Mouse (Mus musculus) CH12F3 (cell line): ENCODE results near the gene Wfikkn1.

Experiments
- in situ Hi-C: fragments of 300-500 bp; cut with MboI; formaldehyde crosslinking; loops from 2 replicates; pipeline ENCODE4 v1.14.3; 2020; ENCODE audit warnings: low sequenced_read_pairs

Gene Wfikkn1

DNA sequence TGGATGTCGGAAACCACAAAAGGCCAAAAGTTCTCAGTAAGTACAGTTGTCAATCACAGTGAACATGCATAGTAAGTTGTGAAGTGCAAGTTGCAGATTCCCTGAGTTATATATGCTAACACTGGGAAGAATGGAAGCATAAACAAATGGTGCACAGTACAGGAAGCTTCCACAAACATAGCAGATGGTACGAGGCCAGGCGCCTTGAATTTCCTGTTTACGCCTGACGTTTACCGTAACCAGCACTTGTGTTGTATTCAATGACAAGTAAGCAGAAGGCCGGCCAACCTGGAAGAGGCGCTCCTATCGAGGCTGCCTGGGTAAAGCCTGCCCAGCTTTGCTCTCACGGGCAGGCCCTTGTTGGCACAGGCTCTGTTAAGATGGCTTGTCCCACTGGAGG lies 6.8 kb upstream of the Wfikkn1 start:
- in situ Hi-C loops: loop anchor here (25.0 kb wide), 1 partner anchor 125 kb away; no protein-coding TSS in a partner anchor

DNA sequence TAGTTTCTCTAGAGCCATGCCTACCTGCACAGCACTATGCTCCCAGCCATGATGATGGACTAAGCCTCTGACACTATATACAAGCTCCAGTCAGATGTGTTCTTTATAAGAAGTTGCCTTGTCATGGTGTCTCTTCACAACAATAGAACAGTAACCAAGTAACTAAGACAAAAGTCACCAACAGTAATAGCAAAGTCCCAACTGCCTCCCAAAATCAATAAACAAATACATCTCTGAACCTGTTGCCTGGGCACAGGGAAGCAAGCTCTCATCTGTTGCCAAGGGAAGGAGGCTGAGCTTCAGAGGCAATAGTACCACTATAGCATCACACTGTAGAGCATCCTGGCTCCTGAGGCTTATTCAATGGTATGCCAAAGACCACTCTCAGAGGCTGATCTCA lies 6.1 kb upstream of the Wfikkn1 start:
- in situ Hi-C loops: loop anchor here (25.0 kb wide), 1 partner anchor 125 kb away; no protein-coding TSS in a partner anchor

DNA sequence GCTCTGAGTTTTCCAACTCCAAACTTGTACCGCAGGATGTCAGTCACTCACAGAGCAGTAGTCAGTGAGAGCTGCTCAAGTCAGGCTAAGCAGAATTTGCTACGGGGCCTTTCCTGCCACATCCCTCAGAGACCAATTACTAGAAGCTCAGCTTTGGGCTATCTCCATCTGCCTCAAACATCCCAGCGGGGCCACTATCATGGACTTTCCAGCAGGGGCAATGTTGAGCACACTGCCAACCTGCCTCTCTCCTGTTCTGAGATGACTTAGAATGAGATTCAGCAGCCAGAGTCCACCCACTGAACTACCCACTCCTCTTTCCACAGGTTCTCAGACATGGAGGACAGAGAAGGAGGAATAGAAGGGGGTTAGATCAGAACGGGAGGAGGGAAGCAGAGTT lies 5.0 kb upstream of the Wfikkn1 start:
- in situ Hi-C loops: loop anchor here (25.0 kb wide), 1 partner anchor 127 kb away; no protein-coding TSS in a partner anchor

DNA sequence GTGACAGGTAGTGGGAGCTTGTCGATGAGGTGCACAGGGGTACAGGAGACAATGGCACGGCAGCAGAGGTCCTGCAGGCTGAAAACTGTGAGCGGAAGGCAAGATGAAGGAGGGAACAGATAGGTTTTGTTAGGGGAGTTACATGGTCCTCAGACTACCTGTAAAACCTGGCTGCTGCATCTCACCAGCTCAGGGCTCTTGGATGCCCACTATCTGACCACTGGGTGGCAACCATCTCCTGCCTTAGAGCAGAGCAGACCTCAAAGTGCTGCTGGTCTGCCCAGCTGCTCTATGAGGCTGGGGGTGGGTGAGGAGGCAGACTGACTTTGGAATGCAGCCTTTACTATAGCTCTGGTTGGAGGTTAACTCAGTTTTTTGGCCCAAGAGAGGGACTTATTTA lies 3.2 kb upstream of the Wfikkn1 start:
- in situ Hi-C loops: loop anchor here (25.0 kb wide), 1 partner anchor 128 kb away; no protein-coding TSS in a partner anchor

DNA sequence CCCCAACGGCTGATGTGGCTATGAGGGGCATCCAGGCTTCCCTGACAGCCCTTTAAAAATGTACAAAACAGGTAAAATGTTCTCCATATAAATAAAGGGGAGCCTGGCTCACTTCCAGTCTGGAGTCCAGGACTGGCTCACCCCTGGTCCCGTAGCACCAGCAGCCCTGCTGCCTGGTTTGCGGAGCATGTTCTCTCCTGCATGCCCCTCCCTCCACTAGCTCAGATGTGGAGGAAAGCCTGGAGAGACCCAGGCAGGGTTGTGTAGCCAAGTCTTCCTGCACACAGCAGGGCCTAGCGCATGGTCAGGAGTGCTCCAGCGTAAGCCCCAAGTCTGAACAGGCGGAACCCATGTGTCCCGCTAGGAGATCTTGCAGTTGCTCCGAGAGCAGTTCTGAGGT lies 2.6 kb upstream of the Wfikkn1 start:
- in situ Hi-C loops: loop anchor here (25.0 kb wide), 1 partner anchor 129 kb away; no protein-coding TSS in a partner anchor

DNA sequence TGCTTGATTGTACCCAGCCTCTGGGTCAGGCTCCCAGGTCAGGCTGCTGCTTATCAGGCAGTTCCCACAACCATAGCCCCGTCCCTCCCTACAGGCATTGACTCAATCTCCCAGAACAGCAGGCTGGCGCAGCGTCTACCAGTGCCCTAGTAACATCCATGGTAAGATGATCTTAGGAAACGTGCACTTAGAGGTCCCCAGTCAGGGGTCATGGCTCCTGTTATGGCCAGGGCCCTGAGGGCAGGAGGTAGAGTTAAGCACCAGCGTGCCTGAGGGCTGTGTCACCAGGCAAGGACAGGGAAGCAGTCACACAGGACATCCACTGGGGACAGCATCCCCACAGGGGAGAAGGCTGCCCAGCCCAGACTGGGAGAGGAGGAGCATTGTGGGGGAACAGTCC lies 1.6 kb upstream of the Wfikkn1 start:
- in situ Hi-C loops: loop anchor here (25.0 kb wide), 1 partner anchor 130 kb away; no protein-coding TSS in a partner anchor

DNA sequence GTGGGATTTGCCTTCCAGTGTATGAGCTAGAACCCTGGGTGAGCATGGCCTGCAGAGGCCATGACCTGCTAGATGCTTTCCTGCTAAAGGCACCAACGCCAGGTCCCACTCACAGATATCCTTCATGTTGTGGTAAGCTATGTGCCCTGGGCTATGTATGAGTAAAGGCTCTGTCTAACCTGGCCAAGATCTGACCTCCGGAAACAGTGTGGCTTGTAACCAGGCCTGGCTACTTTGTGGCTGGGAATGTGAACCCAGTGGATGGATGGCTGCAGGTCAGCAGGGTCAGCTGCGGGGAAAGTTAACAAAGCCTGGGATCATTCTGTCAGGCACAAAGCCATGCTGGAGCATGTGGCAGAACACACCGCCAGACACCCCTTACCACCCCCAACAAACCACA lies 1.0 kb upstream of the Wfikkn1 start:
- in situ Hi-C loops: loop anchor here (25.0 kb wide), 1 partner anchor 131 kb away; no protein-coding TSS in a partner anchor

DNA sequence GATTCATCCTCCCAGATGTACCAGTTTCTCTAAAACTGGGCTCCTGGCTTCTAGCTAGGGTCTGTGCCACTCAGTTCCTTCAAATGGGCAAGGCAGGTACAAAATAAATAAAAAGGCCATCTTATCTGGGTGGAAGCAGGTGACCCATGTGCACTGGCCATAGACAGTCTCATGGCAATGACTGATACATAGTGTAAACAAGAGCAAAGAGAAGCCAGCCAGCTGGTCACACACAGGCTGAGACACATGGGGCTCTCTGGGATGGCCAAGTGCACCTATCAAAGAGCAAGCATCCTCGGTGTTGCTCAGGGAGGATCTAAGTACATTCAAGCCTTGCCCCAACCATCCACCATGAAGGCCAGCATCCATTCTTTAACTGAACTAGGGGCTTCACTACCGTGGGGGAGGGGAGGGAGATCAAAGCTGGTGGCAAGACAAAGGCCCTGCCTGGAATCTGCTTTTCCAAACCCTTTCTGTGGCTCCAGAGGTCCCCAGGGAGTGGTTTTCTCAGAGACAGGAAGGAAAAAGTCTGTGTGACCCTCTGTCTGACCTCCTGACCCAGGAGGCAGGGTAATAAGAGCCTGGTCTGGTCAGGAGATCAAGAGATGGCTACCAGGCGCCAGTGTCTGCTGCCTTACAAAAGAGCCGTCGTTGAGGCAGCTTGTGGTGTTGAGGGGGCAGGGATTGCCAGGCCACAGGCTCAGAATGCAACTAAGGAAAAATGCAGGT lies 419 bp upstream of the Wfikkn1 start:
- in situ Hi-C loops: loop anchor here (25.0 kb wide), 1 partner anchor 131 kb away; no protein-coding TSS in a partner anchor

DNA sequence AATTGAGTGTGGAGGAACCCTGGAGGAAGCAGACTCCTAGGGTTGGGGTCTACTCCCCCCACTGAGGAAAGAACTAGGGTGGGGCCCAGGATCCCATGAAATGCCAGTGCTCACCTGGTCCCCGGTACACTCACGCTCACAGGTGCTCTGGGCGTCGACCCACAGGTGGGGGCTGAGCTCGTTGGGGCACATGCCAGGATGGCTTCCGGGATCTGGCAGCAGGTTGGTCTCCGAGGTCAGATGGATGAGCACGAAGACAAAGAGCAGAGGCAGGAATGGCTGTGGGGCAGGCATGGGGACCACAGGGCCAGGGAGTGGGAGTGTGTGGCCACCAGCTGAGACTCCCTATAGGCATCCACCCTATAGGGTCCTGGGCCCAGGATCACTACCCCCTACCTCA lies 908 bp downstream of the Wfikkn1 start:
- in situ Hi-C loops: loop anchor here (25.0 kb wide), 1 partner anchor 133 kb away; no protein-coding TSS in a partner anchor

DNA sequence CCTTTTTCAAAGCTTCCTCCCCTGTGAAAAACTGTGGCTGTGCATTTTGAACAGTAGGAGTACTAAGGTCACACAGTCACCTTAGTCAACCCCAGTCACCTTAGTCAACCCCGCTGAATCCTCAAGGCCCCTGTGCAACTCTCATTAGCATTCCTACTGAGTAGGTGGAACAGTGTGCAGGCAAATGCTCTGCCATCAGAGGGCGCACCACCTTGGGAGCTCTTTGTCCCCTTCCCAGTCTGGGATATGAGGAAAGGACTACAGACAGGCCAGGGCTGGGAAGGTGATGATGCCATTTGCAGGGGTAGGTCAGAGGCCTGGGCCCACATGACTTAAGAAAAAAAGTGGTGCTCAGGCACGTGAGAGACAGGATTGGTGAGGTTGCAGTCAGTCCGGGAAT lies 1.4 kb downstream of the Wfikkn1 start:
- in situ Hi-C loops: loop anchor here (25.0 kb wide), 1 partner anchor 133 kb away; no protein-coding TSS in a partner anchor

DNA sequence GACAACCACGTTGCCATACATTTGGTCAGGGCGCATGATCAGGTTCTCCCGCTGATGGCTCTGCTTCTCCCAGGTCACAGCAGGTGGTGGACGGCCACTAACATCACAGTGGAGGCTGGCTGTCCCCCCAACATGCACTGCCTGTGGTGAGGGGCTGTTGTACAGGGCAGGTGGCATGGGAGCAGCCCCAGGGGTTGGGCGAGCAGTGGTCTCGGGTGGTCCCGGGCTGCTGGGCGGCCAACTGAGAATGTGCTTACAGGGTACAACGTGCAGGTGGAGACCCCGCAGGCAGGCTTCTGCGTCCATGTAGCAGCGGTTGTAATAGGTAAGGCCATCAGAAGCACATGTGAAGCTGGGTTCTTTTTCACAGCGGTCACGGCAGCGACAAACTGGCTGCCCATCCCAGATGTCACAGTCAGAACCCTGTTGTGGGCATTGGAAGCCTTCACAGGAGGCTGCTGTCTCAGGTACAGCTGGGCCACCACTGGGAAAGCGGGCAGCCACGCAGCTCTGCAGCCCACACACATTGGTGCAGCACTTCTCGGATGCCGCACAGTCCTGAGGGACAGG lies 2.0 kb downstream of the Wfikkn1 start:
- in situ Hi-C loops: loop anchor here (25.0 kb wide), 1 partner anchor 134 kb away; no protein-coding TSS in a partner anchor

DNA sequence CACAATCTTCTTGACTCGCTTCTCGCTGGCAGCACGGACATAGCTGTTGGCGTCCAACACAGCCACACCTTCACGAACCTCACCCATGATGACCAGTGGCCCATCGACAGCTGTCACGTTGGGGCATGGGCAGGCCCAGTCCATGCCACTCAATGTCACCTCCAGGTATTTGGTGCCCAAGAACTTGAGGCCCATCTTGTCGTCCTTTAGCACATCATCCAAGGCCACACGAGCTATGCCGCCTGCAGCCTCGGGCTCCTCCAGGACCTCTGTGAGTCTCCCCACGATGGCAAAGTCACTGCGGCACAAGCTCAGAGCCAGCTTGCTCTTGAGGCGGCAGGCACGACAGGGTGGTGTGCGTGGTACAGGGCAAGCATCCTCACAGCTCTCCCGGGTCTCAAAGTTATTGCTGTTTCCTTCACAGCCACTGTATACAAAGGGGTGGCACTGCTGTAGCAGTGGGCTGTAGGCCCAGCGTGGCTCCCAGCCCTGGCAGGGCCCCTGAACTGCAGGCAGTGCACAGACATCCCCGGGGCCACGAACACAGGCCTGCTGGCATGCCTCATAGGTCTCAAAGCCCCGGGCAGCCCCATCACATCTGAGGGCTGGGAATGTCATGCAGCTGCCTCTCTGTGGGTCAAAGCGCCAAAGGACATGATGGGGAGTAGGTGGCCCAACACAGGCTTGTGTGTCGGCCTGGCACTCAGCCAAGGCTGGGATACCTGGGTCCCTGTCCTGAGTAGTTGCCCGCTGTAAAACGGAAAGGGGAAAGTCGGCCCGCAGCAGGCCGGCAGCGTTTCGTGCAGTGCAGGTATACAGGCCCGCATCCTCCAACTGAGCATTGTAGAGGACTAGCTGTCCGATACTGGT lies 2.7 kb downstream of the Wfikkn1 start:
- in situ Hi-C loops: loop anchor here (25.0 kb wide), 1 partner anchor 134 kb away; no protein-coding TSS in a partner anchor

DNA sequence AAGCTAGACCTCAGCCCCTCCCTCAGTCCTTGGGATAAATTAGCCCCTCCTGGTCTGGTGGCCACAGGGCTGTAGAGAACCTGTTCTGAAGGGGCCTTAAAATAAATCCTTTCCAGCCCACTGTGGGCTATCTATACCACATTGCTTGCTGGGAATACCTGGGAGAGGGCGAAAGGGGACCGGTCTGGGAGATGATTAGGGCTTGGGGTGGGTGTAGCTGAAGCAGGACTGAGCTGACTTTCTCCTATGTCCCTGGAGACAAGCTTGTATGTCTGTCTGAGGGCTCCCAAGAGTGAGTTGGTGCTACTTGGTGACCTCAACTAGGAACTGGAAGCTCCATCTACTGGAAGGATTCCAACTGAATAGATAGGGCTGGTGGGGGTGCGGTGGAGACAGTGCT lies 3.6 kb downstream of the Wfikkn1 start:
- in situ Hi-C loops: loop anchor here (25.0 kb wide), 1 partner anchor 135 kb away; no protein-coding TSS in a partner anchor

DNA sequence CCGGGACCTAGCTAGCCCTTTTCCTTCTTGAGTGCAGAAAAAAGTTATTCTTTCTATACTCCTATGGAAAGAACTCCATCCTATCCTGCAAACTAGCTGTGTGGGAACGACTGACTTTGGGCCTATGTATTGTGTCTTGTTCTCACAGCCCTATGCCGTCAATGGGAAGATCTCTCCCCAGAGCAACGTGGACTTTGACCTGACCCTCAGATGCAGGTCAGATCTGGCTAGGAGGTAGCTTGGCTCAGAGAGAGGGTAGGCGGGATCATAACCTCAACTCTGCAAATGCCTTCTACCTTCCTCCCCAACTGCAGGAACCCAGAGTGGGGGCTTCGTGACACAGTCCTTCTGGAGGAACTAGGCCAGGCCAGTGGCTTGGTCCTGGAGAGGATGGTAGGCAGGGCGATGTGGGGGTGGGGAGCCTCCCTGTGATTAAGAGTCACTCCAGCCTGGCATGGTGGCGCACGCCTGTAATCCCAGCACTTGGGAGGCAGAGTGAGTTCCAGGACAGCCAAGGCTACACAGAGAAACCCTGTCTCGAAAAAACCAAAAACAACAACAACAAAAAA lies 4.2 kb downstream of the Wfikkn1 start:
- in situ Hi-C loops: loop anchor here (25.0 kb wide), 1 partner anchor 136 kb away; no protein-coding TSS in a partner anchor

DNA sequence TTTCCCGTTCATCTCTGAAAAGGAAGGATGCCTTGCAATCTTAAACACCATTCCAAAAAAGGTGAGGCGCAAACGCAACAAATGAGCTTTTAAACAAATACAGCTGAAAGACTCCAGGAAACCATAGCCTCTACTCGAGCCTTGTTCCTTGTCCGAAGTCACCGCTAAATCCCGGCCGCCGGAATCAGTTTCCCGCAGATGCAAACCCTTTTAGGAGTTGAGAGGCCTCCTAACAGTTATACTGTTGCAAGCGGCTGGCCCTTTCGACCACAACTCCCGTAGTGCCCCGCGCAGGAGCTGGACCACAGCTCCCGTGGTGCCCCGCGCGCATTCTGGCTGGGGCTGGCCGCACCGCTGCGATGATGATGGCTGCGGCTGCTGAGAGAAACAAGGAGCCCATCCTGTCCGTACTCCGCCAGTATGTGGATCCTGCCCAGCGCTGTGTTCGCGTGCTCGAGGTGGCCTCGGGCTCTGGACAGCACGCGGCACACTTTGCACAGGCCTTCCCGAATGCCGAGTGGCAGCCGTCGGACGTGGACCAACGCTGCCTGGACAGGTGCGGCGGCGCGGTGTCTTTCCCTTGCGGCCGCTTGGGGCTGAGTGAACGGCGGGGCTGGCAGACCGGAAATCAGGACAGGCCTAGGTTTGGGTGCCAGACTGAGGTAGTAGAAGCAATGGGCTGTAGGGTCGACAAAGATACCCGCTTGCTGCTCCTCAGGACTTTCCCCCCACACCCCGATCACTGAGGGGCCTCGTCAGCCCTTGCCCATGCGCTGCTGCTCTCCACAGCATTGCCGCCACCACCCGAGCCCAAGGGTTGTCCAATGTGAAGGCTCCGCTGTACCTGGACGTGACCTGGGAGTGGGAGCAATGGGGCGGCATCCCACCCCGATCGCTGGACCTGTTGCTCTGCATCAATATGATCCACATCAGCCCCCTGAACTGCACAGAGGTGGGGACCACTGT lies 5.2 kb downstream of the Wfikkn1 start:
- in situ Hi-C loops: loop anchor here (25.0 kb wide), 1 partner anchor 137 kb away; no protein-coding TSS in a partner anchor

DNA sequence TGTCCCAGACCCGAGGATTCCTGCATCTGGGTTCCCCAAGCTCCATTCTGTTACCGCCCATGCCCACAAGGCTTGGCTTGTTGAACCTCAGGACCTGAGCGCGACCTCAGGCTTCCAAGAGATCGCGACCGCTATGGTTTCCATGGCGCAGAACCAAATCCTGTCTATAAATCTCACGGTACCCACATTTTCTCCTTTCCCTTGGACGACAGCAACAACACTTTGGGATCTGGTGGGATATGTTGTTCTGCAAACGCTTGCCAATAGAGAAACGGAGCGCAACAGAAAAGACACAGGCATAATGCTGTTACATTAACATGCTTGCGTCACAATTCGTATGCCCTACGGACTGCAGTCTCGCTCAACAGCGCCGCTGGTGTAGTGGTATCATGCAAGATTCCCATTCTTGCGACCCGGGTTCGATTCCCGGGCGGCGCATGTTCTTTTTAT lies 5.9 kb downstream of the Wfikkn1 start, which contains the start of gene Mettl26:
Gene Mettl26 (plus strand): TSS at position 354 of the 450 bp plus-strand sequence.
- in situ Hi-C loops: loop anchor here (25.0 kb wide), 1 partner anchor 138 kb away; no protein-coding TSS in a partner anchor

DNA sequence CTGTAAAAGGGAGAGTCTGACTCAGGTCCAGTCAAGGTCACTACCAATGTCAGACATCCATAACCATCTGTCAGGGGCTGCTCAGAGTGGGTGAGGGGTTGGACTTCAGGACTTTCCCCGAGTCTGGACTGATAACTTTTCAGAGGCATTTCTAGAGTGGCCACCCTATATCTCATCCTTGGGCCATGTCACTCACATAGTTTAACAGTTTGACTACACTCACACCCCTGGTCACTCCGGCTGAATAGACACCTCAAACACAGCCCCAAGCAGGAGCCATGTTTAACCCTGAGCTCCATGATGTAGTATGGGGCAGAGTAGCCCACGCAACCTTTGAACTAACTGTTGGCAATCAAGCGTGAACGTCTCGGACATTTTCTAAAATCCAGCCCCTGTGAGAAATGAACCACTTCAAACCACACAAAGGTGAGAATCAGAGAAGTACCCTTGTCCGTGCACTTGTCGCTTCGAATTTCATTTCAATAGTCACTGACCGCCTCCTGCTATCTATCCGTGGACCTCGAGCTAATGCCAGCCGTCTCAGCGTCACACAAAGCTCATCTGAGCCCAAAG lies 6.4 kb downstream of the Wfikkn1 start:
- in situ Hi-C loops: no loop called here

DNA sequence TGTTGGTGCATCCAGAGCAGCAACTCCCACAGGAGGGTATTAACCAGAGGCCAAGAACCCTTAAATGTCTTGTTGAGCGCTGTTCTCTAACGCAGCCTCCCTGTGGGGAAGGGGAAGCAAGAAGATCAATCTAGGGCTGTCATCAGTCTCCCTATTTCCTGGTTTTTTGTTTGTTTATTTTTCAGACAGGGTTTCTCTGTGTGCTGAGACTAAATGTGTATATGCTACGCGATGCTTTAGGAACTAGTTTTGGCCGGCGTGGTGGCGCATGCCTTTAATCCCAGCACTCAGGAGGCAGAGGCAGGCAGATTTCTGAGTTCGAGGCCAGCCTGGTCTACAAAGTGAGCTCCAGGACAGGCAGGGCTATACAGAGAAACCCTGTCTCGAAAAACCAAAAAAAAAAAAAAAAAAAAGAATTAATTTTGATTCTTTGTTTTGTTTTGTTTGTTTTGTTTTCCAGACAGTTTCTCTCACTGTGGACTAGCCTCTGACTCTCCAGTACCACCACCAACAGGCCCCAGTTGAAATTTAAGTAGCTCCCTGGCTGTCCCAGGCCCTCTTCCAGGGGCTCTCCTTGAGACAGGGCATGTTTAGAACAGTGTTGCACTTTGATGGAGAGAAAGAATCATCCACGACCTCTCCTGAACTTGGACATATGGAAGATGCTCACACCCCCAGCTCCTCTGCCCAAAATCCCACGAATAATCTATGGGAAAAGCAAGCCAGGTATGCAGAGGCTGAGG lies 7.1 kb downstream of the Wfikkn1 start:
- in situ Hi-C loops: no loop called here
